Mouse (Mus musculus) forebrain, embryonic 14.5 days (tissue): ENCODE data around the gene St3gal3. TPM values are rescaled to one million over a fixed set of nuclear protein-coding genes. Genes with fewer than 3 reads are reported as not detected.

Experiments used
- ATAC-seq: fragments of 200-750 bp; cut with Nextera tagmentation; 2 replicates; pipeline ENCODE4 v1.8.0; 2017; ENCODE audit warnings: mild to moderate bottlenecking, moderate library complexity
- DNase-seq: peaks from one replicate; pipeline ENCODE4 v3.0.0-alpha.2; 2015; ENCODE audit warnings: low spot score
- H3K27ac ChIP-seq: fragments of 300-500 bp; sonication (generic); 2 replicates; pipeline ENCODE4 v1.5.1; 2014; ENCODE audit warnings: low read depth, mild to moderate bottlenecking, control low read depth, low read length, moderate library complexity
- H3K27me3 ChIP-seq: fragments of 300-500 bp; sonication (generic); replicated peaks from 2 replicates; pipeline ENCODE4 v1.6.1; 2014; ENCODE audit warnings: low read length, control low read depth, mixed read lengths; ENCODE audit not compliant: control insufficient read depth, insufficient read depth
- H3K36me3 ChIP-seq: fragments of 300-500 bp; sonication (generic); 2 replicates; pipeline ENCODE4 v1.6.1; 2014; ENCODE audit warnings: low read length, control low read depth; ENCODE audit not compliant: control insufficient read depth, insufficient read depth
- H3K4me1 ChIP-seq: fragments of 300-500 bp; sonication (generic); 2 replicates; pipeline ENCODE4 v1.6.1; 2014; ENCODE audit warnings: antibody characterized with exemption, low read length, control low read depth; ENCODE audit not compliant: control insufficient read depth, insufficient read depth
- H3K4me2 ChIP-seq: fragments of 300-500 bp; sonication (generic); 2 replicates; pipeline ENCODE4 v1.6.1; 2014; ENCODE audit warnings: mild to moderate bottlenecking, control low read depth, low read length
- H3K4me3 ChIP-seq: fragments of 300-500 bp; sonication (generic); 2 replicates; pipeline ENCODE4 v1.5.1; 2014; ENCODE audit warnings: low read depth, low read length, control low read depth
- H3K9ac ChIP-seq: fragments of 300-500 bp; sonication (generic); 2 replicates; pipeline ENCODE4 v1.6.1; 2014; ENCODE audit warnings: mild to moderate bottlenecking, low read length, control low read depth, moderate library complexity
- H3K9me3 ChIP-seq: fragments of 300-500 bp; sonication (generic); replicated peaks from 2 replicates; pipeline ENCODE4 v1.6.1; 2016; ENCODE audit warnings: low read length, control low read depth, mixed read lengths; ENCODE audit not compliant: control insufficient read depth
- WGBS: fragments of 180-500 bp; shearing (Covaris S2); extraction: QIAGEN DNeasy Blood & Tissue Kit; methylation state at CpG from one replicate; pipeline ENCODE4 v1.1.7; 2014; 5-methylcytosine and 5-hydroxymethylcytosine counted together
- polyA plus RNA-seq: library from polyadenylated mRNA; unstranded; fragments of >200 nt; fragmentation: Nextera tagmentation; extraction: Ambion mirVana; gene quantifications from 2 replicates; pipeline ENCODE4 v1.2.1, GENCODE M21; 2014

St3gal3 gene
- polyA plus RNA-seq, 1 experiment from 2014 or later = 11.3 TPM

GRCm38 (mm10) chr4:117914031-117914430, 220.7 kb downstream of the St3gal3 start:
- peak overlapping the region; percentile 99 for H3K4me2 ChIP-seq
- H3K36me3 ChIP-seq = peaks cover 17% of the 10 kb centered on the region
- H3K9ac ChIP-seq = peak overlapping the region; percentile 86
- peak overlapping the region; percentile 77 for H3K4me3 ChIP-seq
- peak overlapping the region; percentile 75; the same call in 1 of the 2 replicates for H3K27ac ChIP-seq
- 14% methylated on average over 8 of the region's 8 CpGs for WGBS
- peaks cover 27% of the 10 kb centered on the region for H3K4me1 ChIP-seq
- H3K9me3 ChIP-seq = no peaks in the 10 kb centered on the region
- ATAC-seq = no peak
- H3K27me3 ChIP-seq = no peaks in the 10 kb centered on the region
- DNase-seq = no peak

DNA sequence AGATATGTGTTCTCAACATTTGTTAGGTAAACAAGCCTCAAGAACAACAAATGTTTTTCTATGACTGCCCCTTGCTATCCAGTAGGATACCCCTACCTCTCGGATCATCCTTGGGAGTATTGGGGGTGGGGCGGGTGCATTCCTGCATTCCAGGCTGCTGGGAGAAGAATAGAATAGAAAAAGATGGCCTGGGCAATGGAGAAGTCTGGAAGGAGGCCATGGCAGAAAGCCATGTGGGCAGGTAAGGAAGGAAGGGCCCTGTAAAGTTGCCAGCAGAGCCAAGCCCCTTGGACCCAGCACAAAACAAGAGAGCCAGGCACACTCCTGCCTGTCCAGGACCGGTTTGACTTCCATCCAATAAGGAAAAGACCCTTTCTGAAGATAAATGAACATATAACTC, 221.3 kb downstream of the St3gal3 start:
- H3K9ac ChIP-seq = peak overlapping the region; percentile 86
- H3K4me1 ChIP-seq = peaks cover 33% of the 10 kb centered on the region
- WGBS = 29% methylated on average over 3 of the region's 3 CpGs
- H3K4me2 ChIP-seq = peak overlapping the region; percentile 99
- H3K4me3 ChIP-seq = peak overlapping the region; percentile 77
- no peaks in the 10 kb centered on the region for H3K9me3 ChIP-seq
- no peaks in the 10 kb centered on the region for H3K27me3 ChIP-seq
- DNase-seq = peak; percentile 8
- H3K27ac ChIP-seq = 0 out of 2 replicates have a peak overlapping the region, but pooled peaks have one; percentile 21
- no peak for ATAC-seq
- peaks cover 17% of the 10 kb centered on the region for H3K36me3 ChIP-seq

DNA sequence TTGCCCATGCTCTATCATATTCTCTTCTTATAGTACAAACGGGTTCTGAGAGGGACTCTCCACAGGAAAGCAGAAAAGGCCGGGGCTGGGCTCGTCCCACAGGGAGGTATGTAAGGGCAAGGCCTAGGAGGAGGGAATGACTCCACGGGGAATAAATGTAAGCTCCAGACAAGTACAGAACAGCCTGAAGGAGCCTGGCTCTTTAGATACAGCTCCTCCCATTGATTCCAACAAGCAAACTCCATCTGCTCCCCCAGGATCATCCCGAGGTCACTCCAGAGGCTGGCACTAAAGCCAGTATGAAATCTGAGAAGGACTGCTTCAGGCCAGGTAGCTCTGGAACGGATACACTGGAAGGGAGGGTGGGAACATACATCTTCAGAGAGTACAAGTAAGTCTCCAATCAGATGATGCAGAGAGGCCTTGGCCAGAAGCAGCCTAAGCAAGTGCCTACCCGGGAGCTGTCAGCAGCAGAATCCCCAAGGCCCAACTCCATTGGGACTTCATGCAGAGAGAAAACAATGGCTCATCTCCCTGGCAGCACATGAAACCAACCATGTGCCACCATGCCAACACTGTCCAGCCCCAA, 221.9 kb downstream of the St3gal3 start:
- Histone ChIP-seq H3K4me3 (0 out of 2 replicates have a peak overlapping the region, but pooled peaks have one; percentile 77), H3K27me3 (no peaks in the 10 kb centered on the region), H3K4me2 (peak overlapping the region; percentile 99), H3K36me3 (peaks cover 17% of the 10 kb centered on the region), H3K27ac (no peak overlapping the region), H3K9me3 (no peaks in the 10 kb centered on the region), H3K9ac (peak overlapping the region; percentile 86), H3K4me1 (peaks cover 34% of the 10 kb centered on the region)
- DNase-seq (no peak), ATAC-seq (no peak)
- WGBS = 69% methylated on average over 7 of the region's 7 CpGs

GRCm38 (mm10) chr4:117912131-117912561, 222.6 kb downstream of the St3gal3 start:
- Histone ChIP-seq H3K9me3 (no peaks in the 10 kb centered on the region), H3K27me3 (no peaks in the 10 kb centered on the region), H3K9ac (no peak overlapping the region), H3K4me3 (no peak overlapping the region), H3K4me1 (peaks cover 34% of the 10 kb centered on the region), H3K27ac (no peak overlapping the region), H3K4me2 (0 out of 2 replicates have a peak overlapping the region, but pooled peaks have one; percentile 99), H3K36me3 (peaks cover 17% of the 10 kb centered on the region)
- 91% methylated on average over 13 of the region's 13 CpGs for WGBS
- ATAC-seq (no peak), DNase-seq (no peak)

- DNase-seq = peak; percentile 89
- H3K36me3 ChIP-seq = peaks cover 41% of the 10 kb centered on the region
- H3K4me3 ChIP-seq = 0 out of 2 replicates have a peak overlapping the region, but pooled peaks have one; percentile 2
- peak overlapping the region; percentile 77 for H3K27ac ChIP-seq
- no peaks in the 10 kb centered on the region for H3K9me3 ChIP-seq
- 51% methylated on average over 8 of the region's 8 CpGs for WGBS
- H3K4me2 ChIP-seq = peak overlapping the region; percentile 42
- peak overlapping the region; percentile 44 for H3K9ac ChIP-seq
- no peaks in the 10 kb centered on the region for H3K27me3 ChIP-seq
- peaks cover 29% of the 10 kb centered on the region for H3K4me1 ChIP-seq
- peak; percentile 90 for ATAC-seq
Observed at GRCm38 (mm10) chr4:117908834-117909453, 225.8 kb downstream of the St3gal3 start.

- 89% methylated on average over 3 of the region's 3 CpGs for WGBS
- no peak for DNase-seq
- Histone ChIP-seq H3K9ac (no peak overlapping the region), H3K27me3 (no peaks in the 10 kb centered on the region), H3K27ac (no peak overlapping the region), H3K4me3 (no peak overlapping the region), H3K9me3 (no peaks in the 10 kb centered on the region), H3K4me1 (peaks cover 16% of the 10 kb centered on the region), H3K36me3 (peaks cover 58% of the 10 kb centered on the region), H3K4me2 (no peak overlapping the region)
- no peak for ATAC-seq
Observed at GRCm38 (mm10) chr4:117906196-117906595, 228.5 kb downstream of the St3gal3 start.

DNA sequence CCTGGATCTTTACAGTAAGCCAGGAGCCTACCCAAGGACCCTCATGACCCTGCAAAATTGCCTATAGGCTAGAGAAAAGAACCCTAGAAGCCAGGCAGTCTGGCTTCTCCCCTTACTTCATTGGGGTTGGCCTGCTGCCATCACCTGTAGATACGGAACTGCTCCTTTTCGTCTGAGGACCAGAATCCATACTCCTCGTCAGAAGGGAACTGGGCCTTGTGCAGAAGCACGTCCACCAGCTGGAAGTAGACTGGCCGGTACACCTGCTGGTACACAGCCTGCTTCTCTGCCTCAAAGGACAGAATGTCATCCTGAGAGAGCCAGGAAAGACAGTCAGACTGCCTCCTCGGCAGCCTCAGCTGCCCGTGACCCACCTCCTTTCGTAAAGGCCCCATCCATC, 230.0 kb downstream of the St3gal3 start:
- Histone ChIP-seq H3K36me3 (peaks cover 66% of the 10 kb centered on the region), H3K9me3 (no peaks in the 10 kb centered on the region), H3K4me1 (peaks cover 14% of the 10 kb centered on the region), H3K27ac (no peak overlapping the region), H3K4me3 (no peak overlapping the region), H3K27me3 (no peaks in the 10 kb centered on the region), H3K4me2 (no peak overlapping the region), H3K9ac (no peak overlapping the region)
- ATAC-seq (no peak), DNase-seq (no peak)
- 91% methylated on average over 8 of the region's 8 CpGs for WGBS

DNA sequence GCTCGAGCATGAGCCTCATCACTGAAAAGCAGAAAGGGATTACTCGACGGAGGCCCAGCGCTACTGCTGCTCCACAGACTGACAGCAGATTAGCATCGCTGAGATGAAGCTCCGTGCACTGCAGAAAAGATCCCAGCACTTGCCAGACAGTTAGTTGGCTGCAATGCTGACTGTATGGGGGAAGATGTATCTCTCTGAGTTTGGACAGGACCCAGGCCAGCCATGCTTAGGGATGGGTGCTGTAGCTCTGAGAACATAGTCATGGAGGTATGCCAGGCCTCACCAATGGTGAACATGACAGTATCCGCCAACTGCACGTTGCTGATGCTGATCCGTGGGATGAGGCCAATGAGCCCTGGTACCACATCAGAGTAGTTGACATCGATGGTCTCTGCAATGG, 230.6 kb downstream of the St3gal3 start:
- Histone ChIP-seq H3K4me3 (no peak overlapping the region), H3K36me3 (peaks cover 73% of the 10 kb centered on the region), H3K27me3 (no peaks in the 10 kb centered on the region), H3K9me3 (no peaks in the 10 kb centered on the region), H3K9ac (no peak overlapping the region), H3K27ac (no peak overlapping the region), H3K4me1 (peaks cover 7% of the 10 kb centered on the region), H3K4me2 (no peak overlapping the region)
- ATAC-seq = no peak
- no peak for DNase-seq
- 84% methylated on average over 10 of the region's 10 CpGs for WGBS

DNA sequence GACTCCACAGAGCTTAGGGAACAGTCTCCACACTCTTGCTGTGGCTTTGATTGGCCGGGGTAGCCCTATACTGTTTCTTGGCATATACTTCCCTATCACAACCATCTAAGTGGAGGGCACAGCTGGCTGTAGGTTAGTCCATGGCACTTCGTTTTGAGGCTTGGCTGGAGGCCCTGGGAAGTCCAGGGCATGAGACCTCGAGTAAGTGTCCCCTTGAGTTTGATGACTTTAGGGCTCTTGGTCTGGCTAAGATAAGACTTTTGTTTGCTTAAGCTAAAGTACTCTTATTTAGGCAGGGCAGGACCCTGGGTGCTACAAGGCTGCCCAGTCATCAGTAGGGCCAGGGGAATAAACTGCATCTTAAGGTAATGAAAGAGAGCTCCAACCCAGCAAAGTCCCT, 236.6 kb downstream of the St3gal3 start:
- WGBS = 86% methylated on average over 3 of the region's 3 CpGs
- no peak for DNase-seq
- Histone ChIP-seq H3K36me3 (peaks cover 93% of the 10 kb centered on the region), H3K9ac (no peak overlapping the region), H3K27me3 (no peaks in the 10 kb centered on the region), H3K4me1 (no peaks in the 10 kb centered on the region), H3K4me2 (no peak overlapping the region), H3K9me3 (no peaks in the 10 kb centered on the region), H3K27ac (no peak overlapping the region), H3K4me3 (no peak overlapping the region)
- no peak for ATAC-seq
